Mouse (Mus musculus): ENCODE data around the gene Gm3532.
"Not testable (repeated sequence)": the region's sequence is repeated elsewhere in the genome, so short reads cannot be mapped to it uniquely, and the experiment has no call there.

Gm3532 gene

GRCm38 (mm10) chr14:5538196-5538595, at the start of gene Gm3532:
Gene Gm3532, plus strand, starts transcription at chr14:5538496.
- not testable (repeated sequence) for DNase-seq (ENCODE audit: low read depth, low spot score)

- DNase-seq (ENCODE audit: low read depth, low spot score): not testable (repeated sequence)
These were observed 36.9 kb upstream of the Gm3532 start, which contains the start of gene Gm3488 for GRCm38 (mm10) chr14:5501374-5501773. Gene Gm3488, plus strand, starts transcription at chr14:5501674.
